Mouse (Mus musculus) liver, embryonic 14.5 days (tissue): ENCODE results near the gene E030030I06Rik. TPM values are rescaled to one million over a fixed set of nuclear protein-coding genes. Genes with fewer than 3 reads are reported as not detected.
"Not testable (repeated sequence)": the region's sequence is repeated elsewhere in the genome, so short reads cannot be mapped to it uniquely, and the experiment has no call there.

ENCODE experiments used
- ATAC-seq: fragments of 200-750 bp; cut with Nextera tagmentation; 2 replicates; pipeline ENCODE4 v1.8.0; 2017; ENCODE audit warnings: moderate number of reproducible peaks, mild to moderate bottlenecking, moderate library complexity; ENCODE audit not compliant: insufficient read depth
- DNase-seq, 3 experiments: peaks; one replicate each; pipeline ENCODE4 v3.0.0-alpha.2; 2012 to 2013; ENCODE audit warnings: low read depth in 3 of 3, low spot score in 3 of 3
- H3K27ac ChIP-seq: fragments of 300-500 bp; sonication (generic); 2 replicates; pipeline ENCODE4 v1.5.1; 2014; ENCODE audit warnings: moderate library complexity, mild to moderate bottlenecking, control low read depth, inconsistent platforms
- H3K27me3 ChIP-seq: fragments of 300-500 bp; sonication (generic); 2 replicates; pipeline ENCODE4 v1.6.1; 2014; ENCODE audit warnings: mild to moderate bottlenecking, low read length, moderate library complexity; ENCODE audit not compliant: control insufficient read depth, insufficient read depth
- H3K36me3 ChIP-seq: fragments of 300-500 bp; sonication (generic); replicated peaks from 2 replicates; pipeline ENCODE4 v1.6.1; 2014; ENCODE audit warnings: low read depth; ENCODE audit not compliant: control insufficient read depth, insufficient read depth
- H3K4me1 ChIP-seq, 2 experiments: fragments of 200-500 bp in 1 of 2; fragments of 300-500 bp in 1 of 2; sonication (generic) in 1 of 2; replicated peaks; 2 replicates each; pipeline ENCODE4 v1.6.1; 2012 to 2014; ENCODE audit warnings: antibody characterized with exemption in 1 of 2, inconsistent platforms in 1 of 2, low read length in 1 of 2; ENCODE audit not compliant: control insufficient read depth in 2 of 2, insufficient read depth in 2 of 2
- H3K4me2 ChIP-seq: fragments of 300-500 bp; sonication (generic); 2 replicates; pipeline ENCODE4 v1.6.1; 2014; ENCODE audit warnings: low read depth, mild to moderate bottlenecking, control low read depth, moderate library complexity
- H3K4me3 ChIP-seq, 2 experiments: fragments of 200-500 bp in 1 of 2; fragments of 300-500 bp in 1 of 2; sonication (generic) in 1 of 2; 2 replicates each; pipeline ENCODE4 v1.5.1; 2012 to 2014; ENCODE audit warnings: low read depth in 2 of 2, low read length in 2 of 2, mild to moderate bottlenecking in 2 of 2, control low read depth in 1 of 2, inconsistent platforms in 1 of 2, moderate library complexity in 1 of 2; ENCODE audit not compliant: insufficient read depth in 1 of 2
- H3K9ac ChIP-seq: fragments of 300-500 bp; sonication (generic); replicated peaks from 2 replicates; pipeline ENCODE4 v1.6.1; 2014; ENCODE audit warnings: mild to moderate bottlenecking, control low read depth, moderate library complexity
- H3K9me3 ChIP-seq: fragments of 300-500 bp; sonication (generic); 2 replicates; pipeline ENCODE4 v1.6.1; 2016; ENCODE audit warnings: low read length, mixed read lengths; ENCODE audit not compliant: control insufficient read depth
- CTCF ChIP-seq: IDR thresholded peaks from 2 replicates; pipeline ENCODE4 v1.5.1; 2016; ENCODE audit warnings: antibody characterized with exemption, low read depth, control low read depth
- WGBS: fragments of 180-500 bp; shearing (Covaris S2); extraction: QIAGEN DNeasy Blood & Tissue Kit; methylation state at CpG from one replicate; pipeline ENCODE4 v1.1.7; 2014; ENCODE audit not compliant: insufficient replicate concordance; 5-methylcytosine and 5-hydroxymethylcytosine counted together
- polyA plus RNA-seq, 2 experiments: library from polyadenylated mRNA; depleted of rRNA in 1 of 2; stranded (reverse) in 1 of 2; unstranded in 1 of 2; fragments of >200 nt; fragmentation: Nextera tagmentation in 1 of 2; extraction: Ambion mirVana in 1 of 2; gene quantifications; 2 replicates each; pipeline versions ENCODE4 v1.2.1 to v1.2.3; 2012 to 2014

The E030030I06Rik gene
- polyA plus RNA-seq, 2 experiments, result 1.6 to 2.2 TPM

- not testable (repeated sequence) for H3K27ac ChIP-seq, H3K36me3 ChIP-seq, H3K9ac ChIP-seq, ATAC-seq, H3K4me3 ChIP-seq, H3K4me1 ChIP-seq, H3K27me3 ChIP-seq, DNase-seq, H3K4me2 ChIP-seq, H3K9me3 ChIP-seq
- WGBS, result 53% methylated on average over 1 of the region's 1 CpGs
These were observed 18.0 kb upstream of the E030030I06Rik start for GRCm38 (mm10) chr10:22167061-22167460.

GRCm38 (mm10) chr10:22166025-22166424 lies 17.0 kb upstream of the E030030I06Rik start:
- WGBS, result 29% methylated on average over 2 of the region's 2 CpGs
- H3K36me3 ChIP-seq, H3K4me1 ChIP-seq, H3K27me3 ChIP-seq, H3K27ac ChIP-seq, H3K4me3 ChIP-seq, H3K9ac ChIP-seq, H3K4me2 ChIP-seq, ATAC-seq, DNase-seq, H3K9me3 ChIP-seq: not testable (repeated sequence)

DNA sequence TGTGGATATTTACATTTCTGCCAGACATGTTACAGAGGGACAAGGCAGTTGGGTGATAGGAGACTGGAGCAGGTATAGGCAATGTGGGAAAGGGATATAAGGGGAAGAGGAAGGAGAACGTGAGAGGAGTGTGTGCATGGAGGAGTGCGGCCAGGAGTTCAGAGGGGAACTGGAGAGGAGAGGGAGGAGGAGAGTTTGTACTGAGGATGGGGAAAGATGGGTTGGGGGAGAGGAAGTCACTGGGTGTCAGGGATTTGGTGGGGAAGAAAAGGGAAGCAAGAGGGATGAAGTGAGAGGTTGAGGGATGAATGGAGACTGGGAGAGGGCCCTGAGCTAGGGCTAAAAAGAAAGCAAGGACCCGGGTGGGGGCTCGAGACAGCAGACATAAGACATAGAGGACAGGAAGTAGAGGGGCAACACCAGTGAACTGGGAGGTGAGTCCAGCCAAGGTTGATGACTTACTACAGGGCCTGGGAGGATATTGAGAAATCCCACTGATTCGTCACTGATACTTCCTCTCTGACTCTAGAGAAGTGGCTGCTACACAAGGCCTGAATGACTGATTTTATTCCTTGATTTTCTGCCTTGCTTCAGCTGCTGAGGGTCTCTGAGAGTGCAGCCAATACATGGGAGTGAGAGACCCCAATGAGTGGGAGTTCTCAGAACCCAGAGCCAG lies 16.4 kb upstream of the E030030I06Rik start:
- H3K9me3 ChIP-seq, H3K27me3 ChIP-seq, DNase-seq, ATAC-seq, H3K36me3 ChIP-seq, H3K4me1 ChIP-seq, H3K27ac ChIP-seq, H3K4me2 ChIP-seq, H3K4me3 ChIP-seq, H3K9ac ChIP-seq: not testable (repeated sequence)
- 23% methylated on average over 5 of the region's 5 CpGs for WGBS

- H3K4me1 ChIP-seq, H3K27ac ChIP-seq, H3K36me3 ChIP-seq, H3K4me3 ChIP-seq, H3K9me3 ChIP-seq, DNase-seq, ATAC-seq, H3K9ac ChIP-seq: not testable (repeated sequence)
- peak; percentile 68 for TF ChIP-seq CTCF
- WGBS, result 24% methylated on average over 13 of the region's 16 CpGs
- Histone ChIP-seq H3K27me3 (peaks cover 12% of the 10 kb centered on the region), H3K4me2 (peak overlapping the region; percentile 13; the same call in 1 of the 2 replicates)
These were observed 14.9 kb upstream of the E030030I06Rik start for GRCm38 (mm10) chr10:22163705-22164583.

DNA sequence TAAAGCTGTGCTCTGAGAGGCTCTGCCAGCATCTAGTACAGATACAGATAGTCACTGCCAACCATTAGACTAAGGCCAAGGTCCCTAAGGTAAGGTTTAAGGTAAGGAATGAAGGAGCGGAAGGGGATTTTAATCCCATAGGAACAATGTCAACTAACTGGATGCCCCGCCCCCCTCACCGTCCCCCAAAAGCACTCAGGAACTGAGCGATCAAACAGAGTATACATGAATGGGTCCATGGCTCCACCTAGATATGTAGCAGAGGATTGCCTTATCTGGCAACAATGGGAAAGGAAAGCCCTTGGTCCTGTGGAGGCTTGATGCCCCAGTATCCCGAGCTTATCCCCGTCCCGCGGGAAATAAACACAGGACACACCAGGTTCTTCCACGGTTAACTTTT lies 14.2 kb upstream of the E030030I06Rik start:
- not testable (repeated sequence) for H3K4me1 ChIP-seq, H3K36me3 ChIP-seq, H3K9ac ChIP-seq, ATAC-seq, H3K4me3 ChIP-seq, H3K27ac ChIP-seq, H3K9me3 ChIP-seq, DNase-seq
- peak overlapping the region; percentile 13; the same call in 1 of the 2 replicates for H3K4me2 ChIP-seq
- 11% methylated on average over 9 of the region's 9 CpGs for WGBS
- peaks cover 17% of the 10 kb centered on the region for H3K27me3 ChIP-seq
